Mouse (Mus musculus) embryo, embryonic 11.5 days (tissue): ENCODE data around the gene Per1.

Experiments
- DNase-seq: peaks from one replicate; pipeline ENCODE4 v3.0.0-alpha.2; 2012; ENCODE audit warnings: low read depth, low spot score

The Per1 gene

DNA sequence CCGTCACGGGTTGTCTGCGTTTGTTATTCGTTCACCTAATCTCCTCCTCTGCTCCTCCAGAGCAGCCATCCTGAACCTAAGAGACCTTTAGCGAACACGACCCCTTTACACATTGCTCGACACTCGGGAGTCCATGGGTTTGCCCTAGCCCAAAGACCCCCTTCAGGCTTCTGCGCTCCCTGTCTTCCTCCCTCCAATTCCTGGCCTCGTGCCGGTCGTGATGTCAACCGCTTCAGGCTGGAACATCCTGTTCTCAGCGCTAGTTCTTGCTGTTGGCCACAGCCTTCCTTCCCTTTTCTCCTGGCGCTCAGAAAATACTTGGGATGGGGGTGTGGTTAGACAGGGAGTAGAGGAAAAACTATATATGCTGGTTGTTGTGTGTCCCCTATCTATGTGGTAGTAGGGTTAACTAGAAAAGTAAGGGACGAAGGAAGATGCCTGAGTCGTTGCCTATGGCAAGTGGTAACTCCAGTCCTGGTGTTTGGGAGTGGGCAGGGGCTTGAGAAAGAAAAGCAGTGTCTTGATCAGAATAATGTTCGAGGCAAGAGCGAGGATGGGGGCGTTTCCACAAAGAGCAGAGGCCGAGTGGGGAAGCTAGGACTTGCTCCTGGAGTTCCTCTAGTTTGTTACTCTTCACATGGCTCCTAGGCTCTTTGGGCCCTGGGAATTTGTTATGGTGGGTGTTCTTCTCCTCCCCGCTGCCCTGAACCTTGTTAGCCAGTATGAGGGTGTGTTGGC is 4.3 kb downstream of the Per1 start:
- DNase-seq, result no peak

DNA sequence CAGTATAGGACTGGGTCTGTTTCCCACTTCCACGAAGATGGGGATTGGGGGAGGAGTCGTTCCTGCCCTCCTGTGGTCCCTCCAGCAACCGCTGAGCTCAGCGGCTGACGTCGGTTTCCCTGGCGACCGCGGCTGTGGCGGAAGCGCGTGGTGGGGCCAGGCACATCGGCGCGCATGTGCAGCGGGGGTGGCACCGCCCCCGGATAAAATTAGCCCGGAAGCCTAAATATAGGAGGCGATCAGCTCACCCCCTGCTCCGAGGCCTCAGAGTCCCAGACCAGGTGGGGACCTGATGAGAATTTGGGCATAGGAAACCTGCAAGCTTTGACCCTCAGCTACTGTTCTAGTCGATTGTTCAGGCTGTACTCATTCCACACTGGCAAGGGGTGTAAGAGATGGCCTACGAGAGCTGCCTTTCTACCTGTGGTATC is 4.9 kb downstream of the Per1 start:
- DNase-seq, result no peak

DNA sequence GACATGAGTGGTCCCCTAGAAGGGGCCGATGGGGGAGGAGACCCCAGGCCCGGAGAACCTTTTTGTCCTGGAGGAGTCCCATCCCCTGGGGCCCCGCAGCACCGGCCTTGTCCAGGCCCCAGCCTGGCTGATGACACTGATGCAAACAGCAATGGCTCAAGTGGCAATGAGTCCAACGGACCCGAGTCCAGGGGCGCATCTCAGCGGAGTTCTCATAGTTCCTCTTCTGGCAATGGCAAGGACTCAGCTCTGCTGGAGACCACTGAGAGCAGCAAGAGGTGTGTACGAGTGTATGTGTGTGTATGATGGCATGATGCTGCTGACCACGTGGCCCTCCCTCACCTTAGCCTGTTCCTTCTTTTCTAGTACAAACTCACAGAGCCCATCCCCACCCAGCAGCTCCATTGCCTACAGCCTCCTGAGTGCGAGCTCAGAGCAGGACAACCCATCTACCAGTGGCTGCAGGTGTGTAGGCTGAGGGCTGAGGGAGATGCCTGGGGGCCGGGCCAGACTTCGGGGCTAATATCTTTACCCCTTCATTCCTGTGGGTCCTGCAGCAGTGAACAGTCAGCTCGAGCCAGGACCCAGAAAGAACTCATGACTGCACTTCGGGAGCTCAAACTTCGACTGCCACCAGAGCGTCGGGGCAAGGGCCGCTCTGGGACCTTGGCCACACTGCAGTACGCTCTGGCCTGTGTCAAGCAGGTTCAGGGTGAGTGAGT is 5.8 kb downstream of the Per1 start:
- no peak for DNase-seq

DNA sequence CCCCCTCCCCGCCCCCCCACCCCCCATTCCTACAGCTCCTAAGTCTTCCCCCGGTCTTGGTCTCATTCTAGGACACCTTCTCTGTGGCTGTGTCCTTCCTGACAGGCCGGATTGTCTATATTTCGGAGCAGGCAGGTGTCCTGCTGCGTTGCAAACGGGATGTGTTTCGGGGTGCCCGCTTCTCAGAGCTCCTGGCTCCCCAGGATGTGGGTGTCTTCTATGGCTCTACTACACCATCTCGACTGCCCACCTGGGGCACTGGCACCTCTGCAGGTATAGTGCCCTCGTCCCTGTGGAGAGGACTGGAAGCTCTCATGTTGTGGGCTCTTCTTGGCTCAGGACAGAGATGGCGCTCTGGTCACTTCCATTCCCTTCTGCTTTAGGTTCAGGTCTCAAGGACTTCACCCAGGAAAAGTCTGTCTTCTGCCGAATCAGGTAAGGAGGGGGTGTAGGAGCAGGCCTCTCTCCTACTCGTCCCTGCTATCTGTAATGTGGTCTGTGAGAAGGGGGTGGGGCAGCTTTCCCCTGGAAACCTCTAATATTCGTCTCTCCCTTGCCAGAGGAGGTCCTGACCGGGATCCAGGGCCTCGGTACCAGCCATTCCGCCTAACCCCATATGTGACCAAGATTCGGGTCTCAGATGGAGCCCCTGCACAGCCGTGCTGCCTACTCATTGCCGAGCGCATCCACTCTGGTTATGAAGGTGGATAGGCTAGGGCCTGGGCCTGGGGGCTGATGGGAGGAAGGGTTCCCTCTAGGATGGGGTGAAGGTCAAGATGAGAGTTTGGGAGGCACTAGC is 6.8 kb downstream of the Per1 start:
- no peak for DNase-seq

DNA sequence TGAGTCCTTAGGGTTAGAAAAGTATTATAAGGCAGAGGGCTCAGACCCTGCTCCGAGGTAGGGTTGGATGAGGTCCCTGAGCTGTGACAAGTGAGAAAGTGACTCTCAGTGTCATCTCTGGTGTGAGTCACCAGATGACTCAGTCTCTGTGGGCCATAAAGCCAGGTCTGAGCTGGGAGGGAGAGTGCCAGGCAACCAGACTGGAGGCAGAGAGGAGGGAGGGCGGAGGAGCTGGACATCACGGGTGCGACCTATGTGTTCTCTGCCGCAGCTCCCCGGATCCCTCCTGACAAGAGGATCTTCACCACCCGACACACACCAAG is 7.3 kb downstream of the Per1 start:
- DNase-seq, result no peak

DNA sequence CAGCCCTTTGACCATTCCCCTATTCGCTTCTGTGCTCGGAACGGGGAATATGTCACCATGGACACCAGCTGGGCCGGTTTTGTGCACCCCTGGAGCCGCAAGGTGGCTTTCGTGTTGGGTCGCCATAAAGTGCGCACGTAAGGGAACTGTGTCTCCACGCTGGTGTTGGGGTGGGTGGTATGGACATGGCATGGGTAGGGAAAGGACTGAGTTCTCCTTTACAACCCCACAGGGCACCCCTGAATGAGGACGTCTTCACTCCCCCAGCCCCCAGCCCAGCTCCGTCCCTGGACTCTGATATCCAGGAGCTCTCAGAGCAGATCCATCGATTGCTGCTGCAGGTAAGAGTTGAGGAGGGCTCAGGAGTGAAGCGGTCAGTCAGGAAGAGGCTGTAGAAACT is 8.1 kb downstream of the Per1 start:
- no peak for DNase-seq

DNA sequence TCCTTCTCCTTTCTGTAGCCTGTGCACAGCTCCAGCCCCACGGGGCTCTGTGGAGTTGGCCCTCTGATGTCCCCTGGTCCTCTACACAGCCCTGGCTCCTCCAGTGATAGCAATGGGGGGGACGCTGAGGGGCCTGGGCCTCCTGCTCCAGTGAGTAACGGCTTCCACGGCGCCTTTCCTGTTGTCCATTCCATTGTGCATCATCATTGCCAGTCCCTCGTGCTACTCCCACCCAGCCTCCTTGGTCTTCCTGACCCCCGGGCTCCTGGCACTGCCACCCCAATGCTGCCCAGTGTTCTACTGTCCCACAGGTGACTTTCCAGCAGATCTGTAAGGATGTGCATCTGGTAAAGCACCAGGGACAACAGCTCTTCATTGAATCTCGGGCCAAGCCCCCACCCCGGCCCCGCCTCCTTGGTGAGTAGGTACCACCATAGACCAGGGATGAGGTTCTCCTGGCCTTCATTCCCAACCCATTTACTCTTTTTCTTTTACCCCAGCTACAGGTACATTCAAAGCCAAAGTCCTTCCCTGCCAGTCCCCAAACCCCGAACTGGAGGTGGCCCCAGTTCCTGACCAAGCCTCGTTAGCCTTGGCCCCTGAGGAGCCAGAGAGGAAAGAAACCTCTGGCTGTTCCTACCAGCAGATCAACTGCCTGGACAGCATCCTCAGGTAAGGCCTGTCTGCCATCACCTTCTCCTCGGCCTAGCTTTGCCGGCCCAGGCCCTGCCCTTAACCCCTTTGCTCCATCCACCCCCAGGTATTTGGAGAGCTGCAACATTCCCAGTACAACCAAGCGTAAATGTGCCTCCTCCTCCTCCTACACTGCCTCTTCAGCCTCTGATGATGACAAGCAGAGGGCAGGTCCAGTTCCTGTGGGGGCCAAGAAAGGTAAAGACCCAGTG is 8.8 kb downstream of the Per1 start:
- DNase-seq, result no peak

DNA sequence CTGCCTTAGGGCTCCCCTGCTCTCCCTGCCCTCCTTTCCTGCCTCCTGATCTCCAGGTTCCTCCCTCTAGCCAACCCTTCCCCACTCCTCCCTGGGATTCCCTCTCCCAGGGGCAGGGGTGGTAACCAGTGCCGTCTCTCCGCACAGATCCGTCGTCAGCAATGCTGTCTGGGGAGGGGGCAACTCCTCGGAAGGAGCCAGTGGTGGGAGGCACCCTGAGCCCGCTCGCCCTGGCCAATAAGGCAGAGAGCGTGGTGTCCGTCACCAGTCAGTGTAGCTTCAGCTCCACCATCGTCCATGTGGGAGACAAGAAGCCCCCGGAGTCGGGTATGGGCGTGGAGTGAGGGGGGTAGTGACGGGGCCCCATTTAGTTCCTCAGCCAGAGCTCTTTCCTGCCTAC is 9.5 kb downstream of the Per1 start:
- no peak for DNase-seq

DNA sequence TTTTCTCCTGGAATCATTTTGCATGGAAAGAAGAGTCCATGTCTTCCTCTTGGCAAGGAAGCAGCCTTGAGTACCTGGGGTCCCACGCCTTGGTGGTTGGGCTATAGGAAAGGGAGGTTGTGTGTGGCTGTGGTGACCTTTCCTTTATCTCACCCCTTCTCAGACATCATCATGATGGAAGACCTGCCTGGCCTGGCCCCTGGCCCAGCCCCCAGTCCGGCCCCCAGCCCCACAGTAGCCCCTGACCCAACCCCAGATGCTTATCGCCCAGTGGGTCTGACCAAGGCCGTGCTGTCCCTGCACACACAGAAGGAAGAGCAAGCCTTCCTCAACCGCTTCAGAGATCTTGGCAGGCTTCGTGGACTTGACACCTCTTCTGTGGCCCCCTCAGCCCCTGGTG is 10.2 kb downstream of the Per1 start:
- DNase-seq, result no peak

DNA sequence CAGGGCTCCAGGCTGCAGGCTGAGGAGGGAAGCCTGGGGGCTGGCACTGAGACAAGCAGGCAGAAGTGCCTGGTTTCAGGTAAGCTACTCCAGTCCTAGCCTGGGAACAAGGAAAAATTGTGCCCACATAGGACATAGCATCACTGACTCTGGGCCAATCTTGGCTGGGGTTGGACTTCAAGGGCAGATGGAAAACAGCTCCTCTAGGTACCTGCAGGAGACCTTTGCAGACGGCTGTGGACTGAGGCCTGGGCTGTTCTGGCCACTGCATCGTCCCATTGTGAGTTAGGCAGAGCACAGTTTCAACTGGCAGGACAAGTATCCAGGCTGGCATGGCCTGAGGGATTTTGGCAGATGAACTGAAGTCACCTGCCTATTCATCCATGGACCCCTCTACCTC is 10.8 kb downstream of the Per1 start:
- DNase-seq, result no peak

DNA sequence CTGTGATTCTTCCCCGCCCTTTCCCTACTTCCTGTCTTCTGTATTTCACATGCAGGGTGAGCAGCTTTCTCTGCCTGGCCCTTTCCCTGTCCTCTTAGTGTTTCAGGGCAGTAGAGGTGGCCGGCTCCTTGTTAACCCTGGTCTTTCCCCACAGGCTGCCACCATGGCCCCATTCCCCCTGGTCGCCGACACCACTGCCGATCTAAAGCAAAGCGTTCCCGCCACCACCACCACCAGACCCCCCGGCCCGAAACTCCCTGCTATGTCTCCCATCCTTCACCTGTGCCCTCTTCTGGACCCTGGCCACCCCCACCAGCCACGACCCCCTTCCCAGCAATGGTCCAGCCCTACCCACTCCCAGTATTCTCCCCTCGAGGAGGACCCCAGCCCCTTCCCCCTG is 11.3 kb downstream of the Per1 start:
- no peak for DNase-seq

DNA sequence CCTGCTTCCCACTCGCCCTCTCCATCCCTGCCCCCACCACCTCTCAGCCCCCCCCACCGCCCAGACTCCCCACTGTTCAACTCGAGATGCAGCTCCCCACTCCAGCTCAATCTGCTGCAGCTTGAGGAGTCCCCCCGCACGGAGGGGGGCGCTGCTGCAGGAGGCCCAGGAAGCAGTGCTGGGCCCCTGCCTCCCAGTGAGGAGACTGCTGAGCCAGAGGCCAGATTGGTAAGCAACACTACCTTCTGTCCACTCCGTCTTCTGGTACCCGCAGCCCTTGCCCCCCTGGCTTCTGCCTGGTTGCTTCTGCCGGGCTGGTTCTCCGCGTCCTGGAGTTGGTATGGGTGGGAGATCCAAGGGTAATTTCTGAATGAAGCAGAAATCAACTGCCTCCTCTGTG is 11.8 kb downstream of the Per1 start:
- no peak for DNase-seq

DNA sequence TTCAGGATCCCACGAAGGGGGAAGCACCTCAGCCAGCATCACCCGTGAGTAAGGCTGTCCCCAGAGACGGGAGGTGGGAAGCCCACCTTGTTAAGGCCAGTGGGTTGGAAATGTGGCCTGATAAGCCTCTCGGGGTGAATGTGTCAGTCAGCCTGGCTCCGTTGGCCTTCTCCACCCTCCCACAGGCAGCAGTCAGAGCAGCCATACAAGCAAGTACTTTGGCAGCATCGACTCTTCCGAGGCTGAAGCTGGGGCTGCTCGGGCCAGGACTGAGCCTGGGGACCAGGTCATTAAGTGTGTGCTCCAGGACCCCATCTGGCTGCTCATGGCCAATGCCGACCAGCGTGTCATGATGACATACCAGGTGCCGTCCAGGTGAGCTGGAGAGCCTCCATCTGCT is 12.7 kb downstream of the Per1 start:
- DNase-seq, result no peak

DNA sequence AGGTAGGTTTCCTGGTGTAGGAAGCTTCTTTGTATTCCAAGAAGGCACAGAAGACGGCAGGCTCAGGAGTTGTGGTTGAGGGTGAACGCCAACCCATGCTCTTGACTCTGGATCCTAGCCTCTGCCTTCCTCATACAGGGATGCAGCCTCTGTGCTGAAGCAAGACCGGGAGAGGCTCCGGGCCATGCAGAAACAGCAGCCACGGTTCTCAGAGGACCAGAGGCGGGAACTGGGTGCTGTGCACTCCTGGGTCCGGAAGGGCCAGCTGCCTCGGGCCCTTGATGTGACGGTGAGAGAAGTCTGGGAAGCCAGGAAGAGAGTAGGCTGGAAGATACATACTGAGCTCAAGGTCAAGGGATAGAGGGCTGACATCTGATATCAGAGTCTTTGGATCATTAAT is 13.2 kb downstream of the Per1 start:
- DNase-seq, result no peak

DNA sequence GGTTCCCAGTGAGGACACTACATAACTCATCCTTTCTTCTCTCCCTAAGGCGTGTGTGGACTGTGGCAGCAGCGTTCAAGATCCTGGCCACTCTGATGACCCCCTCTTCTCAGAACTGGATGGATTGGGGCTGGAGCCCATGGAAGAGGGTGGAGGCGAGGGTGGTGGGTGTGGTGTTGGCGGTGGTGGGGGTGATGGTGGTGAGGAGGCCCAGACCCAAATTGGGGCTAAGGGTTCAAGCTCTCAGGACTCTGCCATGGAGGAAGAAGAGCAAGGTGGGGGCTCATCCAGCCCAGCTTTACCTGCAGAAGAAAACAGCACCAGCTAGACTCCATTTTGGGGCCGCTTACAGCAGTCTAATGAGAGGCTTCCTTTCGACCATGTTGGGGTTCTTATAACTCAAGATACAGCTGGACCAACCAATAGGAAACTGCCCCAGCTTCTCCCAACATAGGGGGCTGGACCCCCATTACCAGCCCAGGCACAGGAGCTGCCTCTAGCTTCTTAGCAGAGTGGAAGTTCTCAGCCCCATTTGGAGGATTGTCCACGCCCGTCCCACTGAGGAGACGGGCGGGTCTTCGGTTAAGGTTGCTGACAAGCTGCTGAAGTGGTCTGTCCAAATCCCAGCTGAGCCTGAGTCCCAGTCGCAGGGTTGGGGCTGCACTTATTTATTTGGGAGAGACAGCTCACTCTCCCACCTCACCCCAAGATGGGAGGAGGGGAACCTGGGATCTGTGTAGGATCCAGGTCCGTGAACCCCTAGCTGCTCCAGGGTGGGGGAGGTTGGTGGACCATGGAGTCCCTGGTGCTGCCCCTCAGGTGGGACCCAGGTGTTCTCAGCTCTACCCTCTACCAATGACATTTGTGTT is 14.2 kb downstream of the Per1 start:
- no peak for DNase-seq

DNA sequence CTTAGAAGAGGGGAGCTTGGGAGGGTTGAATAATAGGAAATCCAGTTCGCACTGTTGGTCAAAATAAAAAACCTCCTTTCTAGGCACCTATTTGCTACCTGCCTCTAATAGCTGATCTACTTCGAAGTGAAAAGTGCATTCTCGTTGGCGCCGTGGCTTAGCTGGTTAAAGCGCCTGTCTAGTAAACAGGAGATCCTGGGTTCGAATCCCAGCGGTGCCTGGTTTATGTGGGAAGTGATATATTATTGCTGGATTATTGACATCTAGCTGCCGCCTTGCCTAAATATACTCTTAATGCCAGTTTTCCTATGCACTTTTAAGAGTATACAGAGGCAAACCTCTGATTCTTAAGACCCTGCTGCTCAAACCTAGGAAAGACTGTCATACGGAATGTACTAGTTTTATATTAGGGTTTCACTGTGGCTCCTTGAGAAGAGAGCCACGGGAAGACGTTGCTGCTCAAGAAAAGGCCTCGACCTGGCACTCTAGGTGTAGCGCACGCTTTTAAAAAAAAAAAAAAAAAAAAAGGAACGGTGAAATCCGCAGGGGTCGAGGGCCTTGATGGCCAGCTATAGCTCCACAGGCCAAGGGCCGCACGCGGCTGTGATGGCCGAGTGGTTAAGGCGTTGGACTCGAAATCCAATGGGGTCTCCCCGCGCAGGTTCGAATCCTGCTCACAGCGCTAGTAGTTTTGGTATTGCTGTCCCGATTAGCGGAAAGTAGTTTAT is 15.5 kb downstream of the Per1 start:
- DNase-seq, result no peak

DNA sequence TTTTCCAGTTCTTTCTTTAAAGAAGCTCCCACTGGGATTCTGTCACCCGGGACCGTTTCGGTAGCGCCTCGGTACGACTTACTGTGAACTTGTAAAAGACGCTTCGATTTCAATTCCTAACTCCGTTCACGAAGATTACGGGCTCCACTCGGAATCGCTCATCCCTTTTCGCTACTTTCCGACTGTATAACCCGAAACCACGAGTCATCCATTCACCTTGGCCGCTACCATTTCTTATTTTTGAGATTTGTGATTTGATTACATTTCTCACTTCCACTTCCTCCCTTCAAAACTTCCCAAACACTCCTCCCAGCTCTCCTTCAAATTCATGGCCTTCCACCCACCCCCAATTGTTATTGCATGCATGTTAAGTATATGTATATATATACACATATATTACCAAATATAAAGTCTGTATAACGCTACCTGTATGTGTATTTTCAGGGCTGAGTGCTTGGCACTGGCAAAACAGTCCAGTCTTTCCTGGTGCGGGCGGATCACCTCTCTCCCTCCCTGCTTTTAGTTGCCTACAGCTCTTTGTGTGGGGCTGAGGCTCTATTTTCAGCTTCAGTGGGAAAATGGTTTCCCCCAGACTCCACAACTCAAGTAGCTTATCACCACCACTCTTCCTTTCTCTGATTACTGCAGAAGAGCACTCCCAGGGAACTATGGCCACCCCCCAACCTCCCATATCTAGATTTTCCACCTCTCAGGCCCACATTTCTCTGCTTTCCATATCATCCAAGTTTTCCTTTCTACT is 16.2 kb downstream of the Per1 start:
- DNase-seq, result no peak

DNA sequence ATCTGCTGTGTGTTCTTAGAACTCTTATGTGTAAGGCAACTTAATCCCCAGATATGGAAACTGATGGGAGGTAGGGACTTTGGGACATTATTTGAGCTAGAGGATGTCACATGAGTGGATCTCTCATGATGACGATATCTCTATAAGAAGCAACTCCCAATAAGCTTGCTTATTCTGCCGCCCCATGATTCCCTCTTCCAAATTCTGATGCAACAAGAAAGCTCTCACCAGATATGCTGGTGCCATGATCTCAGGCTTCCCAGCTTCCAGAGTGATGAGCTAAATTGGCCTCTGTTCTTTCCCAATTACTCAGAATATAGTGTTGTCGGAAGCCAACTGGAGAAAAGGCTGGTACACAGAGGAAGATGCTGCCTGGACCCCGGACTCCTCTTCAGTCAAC is 16.8 kb downstream of the Per1 start:
- no peak for DNase-seq

DNA sequence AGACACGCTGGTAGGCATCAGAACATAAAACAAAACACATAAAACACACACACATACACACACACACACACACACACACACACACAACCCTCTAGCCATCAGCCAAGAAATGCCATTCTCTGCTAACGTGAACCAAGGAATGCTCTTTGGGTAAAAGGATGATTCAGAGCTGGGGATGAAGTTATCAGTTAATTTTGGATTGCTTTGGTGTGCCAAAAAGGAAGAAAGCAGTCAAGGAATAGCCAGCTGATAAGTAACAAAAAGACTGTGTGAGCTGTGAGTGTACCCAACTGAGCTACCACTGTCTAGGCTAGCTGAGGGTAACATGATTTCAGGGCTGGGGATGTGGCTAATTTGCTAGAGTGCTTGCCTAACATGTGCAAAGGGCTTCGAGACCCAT is 19.0 kb downstream of the Per1 start:
- DNase-seq, result no peak
